Mouse (Mus musculus) megakaryocyte, embryonic 14.5 days (primary cell): Measurements from ENCODE around the gene Raver1.

Experiments used
- FLI1 ChIP-seq: IDR thresholded peaks from 2 replicates; pipeline ENCODE4 v1.6.1; 2012; ENCODE audit warnings: low read length, inconsistent platforms, mixed read lengths
- GATA1 ChIP-seq: IDR thresholded peaks from 3 replicates; pipeline ENCODE4 v1.6.1; 2012; ENCODE audit warnings: mixed read lengths, low read length, inconsistent platforms, borderline replicate concordance

- TF ChIP-seq GATA1 (no peak), FLI1 (no peak)
Measured at GRCm38 (mm10) chr9:21126259-21126627, 34.4 kb upstream of the Raver1 start.
